Mouse (Mus musculus) lung, embryonic 15.5 days (tissue): ENCODE data around the gene Ap3b2. TPM values are rescaled to one million over a fixed set of nuclear protein-coding genes. Genes with fewer than 3 reads are reported as not detected.

Experiments
- ATAC-seq: fragments of 200-750 bp; cut with Nextera tagmentation; 2 replicates; pipeline ENCODE4 v1.8.0; 2017; ENCODE audit warnings: moderate number of reproducible peaks, borderline replicate concordance; ENCODE audit not compliant: low FRiP score, low TSS enrichment; ENCODE audit errors: extremely low read depth
- H3K27ac ChIP-seq: fragments of 300-500 bp; sonication (generic); 2 replicates; pipeline ENCODE4 v1.5.1; 2015; ENCODE audit warnings: moderate library complexity, mild to moderate bottlenecking, inconsistent platforms
- H3K27me3 ChIP-seq: fragments of 300-500 bp; sonication (generic); 2 replicates; pipeline ENCODE4 v1.6.1; 2015; ENCODE audit warnings: inconsistent platforms
- H3K36me3 ChIP-seq: fragments of 300-500 bp; sonication (generic); 2 replicates; pipeline ENCODE4 v1.6.1; 2015; ENCODE audit warnings: inconsistent platforms
- H3K4me1 ChIP-seq: fragments of 300-500 bp; sonication (generic); 2 replicates; pipeline ENCODE4 v1.6.1; 2015; ENCODE audit warnings: inconsistent platforms
- H3K4me2 ChIP-seq: fragments of 300-500 bp; sonication (generic); 2 replicates; pipeline ENCODE4 v1.6.1; 2015; ENCODE audit warnings: inconsistent platforms, mild to moderate bottlenecking, moderate library complexity
- H3K4me3 ChIP-seq: fragments of 300-500 bp; sonication (generic); 2 replicates; pipeline ENCODE4 v1.5.1; 2015; ENCODE audit warnings: mild to moderate bottlenecking, inconsistent platforms
- H3K9ac ChIP-seq: fragments of 300-500 bp; sonication (generic); 2 replicates; pipeline ENCODE4 v1.6.1; 2015; ENCODE audit warnings: inconsistent platforms
- H3K9me3 ChIP-seq: fragments of 300-500 bp; sonication (generic); 2 replicates; pipeline ENCODE4 v1.6.1; 2016; ENCODE audit warnings: inconsistent platforms
- WGBS: fragments of 180-500 bp; shearing (Covaris S2); methylation state at CpG from one replicate; pipeline ENCODE4 v1.1.7; 2015; 5-methylcytosine and 5-hydroxymethylcytosine counted together
- microRNA counts: library from miRNA; unstranded; fragments of <30 nt; microRNA quantifications from one replicate; lab custom pipeline; 2016
- polyA plus RNA-seq: library from polyadenylated mRNA; unstranded; fragments of >200 nt; fragmentation: Nextera tagmentation; extraction: Ambion mirVana; gene quantifications from 2 replicates; pipeline ENCODE4 v1.2.1, GENCODE M21; 2015

Ap3b2 gene
- polyA plus RNA-seq, 1 experiment from 2014 or later = 0.98 TPM

DNA sequence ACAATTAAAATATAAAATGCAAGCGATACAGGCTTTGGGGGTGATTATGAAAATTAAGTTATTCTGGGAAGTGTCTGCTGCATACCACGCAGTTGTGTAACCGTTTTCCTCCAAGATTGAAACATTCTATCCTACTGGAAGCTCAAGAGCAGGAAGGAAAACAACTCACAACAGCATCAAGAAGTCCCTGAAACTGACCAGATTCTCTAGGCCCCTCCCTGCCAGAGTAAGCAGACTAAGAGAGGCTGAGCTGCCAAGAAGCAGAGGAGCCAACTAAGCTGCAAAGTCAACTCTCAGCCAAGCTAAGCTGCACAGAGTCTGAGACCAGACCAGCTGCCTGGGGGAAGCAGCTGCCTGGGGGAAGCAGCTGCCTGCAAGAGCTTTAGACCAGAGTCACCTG, 18.5 kb downstream of the Ap3b2 start:
- Histone ChIP-seq H3K36me3 (no peaks in the 10 kb centered on the region), H3K9ac (no peak overlapping the region), H3K4me2 (no peak overlapping the region), H3K27ac (no peak overlapping the region), H3K9me3 (no peaks in the 10 kb centered on the region), H3K4me3 (no peak overlapping the region), H3K27me3 (peaks cover 19% of the 10 kb centered on the region), H3K4me1 (no peaks in the 10 kb centered on the region)
- 68% methylated on average over 3 of the region's 3 CpGs for WGBS
- no peak for ATAC-seq

DNA sequence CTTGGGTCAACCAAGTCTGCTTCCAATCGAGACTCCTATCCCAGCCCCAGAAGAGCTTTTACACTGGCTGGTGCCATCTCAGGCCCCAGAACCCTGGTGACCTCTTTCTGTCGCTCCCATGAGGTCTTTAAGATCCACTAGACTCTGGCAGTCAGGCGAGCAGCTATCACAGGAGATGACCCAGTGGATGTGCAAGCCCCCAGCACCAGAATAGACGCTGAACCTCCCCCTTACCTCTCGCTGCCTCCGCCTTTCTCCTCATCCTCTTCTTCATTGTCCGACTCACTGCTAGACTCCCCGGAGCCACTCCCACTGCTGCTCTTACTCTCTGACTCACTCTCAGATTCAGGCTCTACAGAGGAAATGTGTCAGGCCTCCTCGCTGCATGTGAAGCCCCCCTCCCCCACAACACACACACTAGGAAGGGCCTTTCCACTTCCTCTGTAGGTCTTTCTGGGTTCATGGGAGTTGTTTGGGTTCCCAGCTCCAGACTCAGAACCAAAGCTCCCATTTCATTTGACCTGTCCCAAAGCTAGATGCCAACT, 28.7 kb downstream of the Ap3b2 start:
- 68% methylated on average over 9 of the region's 9 CpGs for WGBS
- Histone ChIP-seq H3K9me3 (no peaks in the 10 kb centered on the region), H3K27ac (no peak overlapping the region), H3K4me3 (no peak overlapping the region), H3K27me3 (peaks cover 13% of the 10 kb centered on the region), H3K4me1 (no peaks in the 10 kb centered on the region), H3K9ac (no peak overlapping the region), H3K36me3 (no peaks in the 10 kb centered on the region), H3K4me2 (no peak overlapping the region)
- no peak for ATAC-seq

DNA sequence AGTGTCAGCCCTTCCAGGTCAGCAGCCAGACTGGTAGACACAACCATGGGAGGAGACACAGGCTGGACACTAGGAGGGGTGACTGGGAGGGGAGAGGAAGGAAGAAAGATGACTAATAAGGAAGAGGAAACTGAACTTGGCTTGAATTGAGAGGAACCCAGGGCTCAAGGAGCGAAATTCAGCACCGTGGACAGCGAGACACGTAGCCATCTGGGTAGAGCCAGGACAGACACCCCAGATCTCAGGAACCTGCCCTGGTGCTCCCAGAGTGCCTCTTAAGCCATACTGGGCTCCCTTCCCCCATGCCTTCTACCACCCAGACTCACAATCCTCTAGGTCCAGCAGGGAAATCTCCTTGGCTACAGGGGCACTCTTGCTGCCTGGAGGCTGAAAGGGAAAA, 29.6 kb downstream of the Ap3b2 start:
- H3K4me3 ChIP-seq = no peak overlapping the region

DNA sequence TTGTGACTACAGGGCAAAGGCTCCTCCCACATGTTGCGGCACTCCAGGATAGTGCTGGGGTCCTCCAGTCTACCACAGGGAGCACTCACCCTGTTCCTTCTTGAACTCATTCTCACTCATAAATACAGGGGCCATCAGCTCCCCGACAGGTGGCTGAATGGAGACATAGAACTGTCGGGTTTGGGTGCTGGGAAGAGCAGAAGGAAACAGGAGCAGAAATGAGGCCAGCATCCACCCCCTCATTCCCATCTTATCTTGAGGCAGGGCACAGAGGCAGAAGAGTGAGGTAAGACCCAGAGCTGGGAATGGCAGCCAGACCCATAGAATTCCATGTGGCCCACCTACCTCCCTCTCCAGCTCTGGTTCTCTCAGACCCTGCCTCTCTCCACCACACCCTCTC, 30.9 kb downstream of the Ap3b2 start:
- H3K4me1 ChIP-seq = no peaks in the 10 kb centered on the region

More for the DNA sequence above, 29.6 kb downstream of the Ap3b2 start:
- H3K9ac ChIP-seq = no peak overlapping the region
- H3K27ac ChIP-seq = no peak overlapping the region
- H3K9me3 ChIP-seq = no peaks in the 10 kb centered on the region
- H3K4me2 ChIP-seq = no peak overlapping the region
- H3K27me3 ChIP-seq = peaks cover 13% of the 10 kb centered on the region
- H3K36me3 ChIP-seq = no peaks in the 10 kb centered on the region
- WGBS = 4% methylated on average over 4 of the region's 4 CpGs
- ATAC-seq = no peak
- H3K4me1 ChIP-seq = no peaks in the 10 kb centered on the region

DNA sequence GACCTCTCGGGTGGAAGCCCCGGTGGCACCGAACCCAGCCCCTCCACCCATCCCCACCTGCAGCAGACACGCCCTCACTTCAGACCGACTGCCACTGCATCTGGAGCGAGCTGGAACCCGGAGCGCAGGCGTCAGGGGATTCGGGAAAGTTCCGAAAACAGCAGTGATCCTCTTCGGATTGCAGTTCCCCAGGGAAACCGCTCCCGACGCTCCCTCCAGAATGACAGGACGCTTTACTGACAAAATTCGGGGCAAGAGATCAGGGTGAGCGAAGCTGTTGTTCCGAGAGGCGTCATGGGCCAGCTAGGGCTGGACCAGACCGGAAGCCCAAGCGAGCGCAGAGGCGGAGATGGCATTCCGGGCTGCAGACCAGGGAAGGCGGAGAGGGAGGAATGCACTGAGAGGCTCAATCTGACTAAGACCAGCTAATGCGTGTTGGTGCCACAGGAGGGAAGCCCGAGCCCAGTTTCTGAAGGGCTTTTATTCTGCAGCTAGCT, 38.5 kb downstream of the Ap3b2 start, which contains the start of gene Cpeb1:
Gene Cpeb1, minus strand, starts transcription at position 311 of the 497 bp plus-strand sequence.
- Histone ChIP-seq H3K36me3 (no peaks in the 10 kb centered on the region), H3K9ac (no peak within 1 kb of the TSS), H3K9me3 (no peaks in the 10 kb centered on the region), H3K4me1 (peaks cover 23% of the 10 kb centered on the region), H3K27ac (no peak within 1 kb of the TSS), H3K27me3 (peaks cover 82% of the 10 kb centered on the region), H3K4me3 (peak within 1 kb of the TSS; percentile 49), H3K4me2 (peak within 1 kb of the TSS; percentile 94)
- WGBS = under 1% methylated on average over 28 of the region's 28 CpGs
- peak; percentile 73; the same call in 1 of the 2 replicates for ATAC-seq

More for the DNA sequence above, 30.9 kb downstream of the Ap3b2 start:
- Histone ChIP-seq H3K9me3 (no peaks in the 10 kb centered on the region), H3K27ac (no peak overlapping the region), H3K4me2 (no peak overlapping the region), H3K27me3 (peaks cover 23% of the 10 kb centered on the region), H3K4me3 (no peak overlapping the region), H3K36me3 (no peaks in the 10 kb centered on the region), H3K9ac (no peak overlapping the region)
- no peak for ATAC-seq
- WGBS = 66% methylated on average over 3 of the region's 3 CpGs

DNA sequence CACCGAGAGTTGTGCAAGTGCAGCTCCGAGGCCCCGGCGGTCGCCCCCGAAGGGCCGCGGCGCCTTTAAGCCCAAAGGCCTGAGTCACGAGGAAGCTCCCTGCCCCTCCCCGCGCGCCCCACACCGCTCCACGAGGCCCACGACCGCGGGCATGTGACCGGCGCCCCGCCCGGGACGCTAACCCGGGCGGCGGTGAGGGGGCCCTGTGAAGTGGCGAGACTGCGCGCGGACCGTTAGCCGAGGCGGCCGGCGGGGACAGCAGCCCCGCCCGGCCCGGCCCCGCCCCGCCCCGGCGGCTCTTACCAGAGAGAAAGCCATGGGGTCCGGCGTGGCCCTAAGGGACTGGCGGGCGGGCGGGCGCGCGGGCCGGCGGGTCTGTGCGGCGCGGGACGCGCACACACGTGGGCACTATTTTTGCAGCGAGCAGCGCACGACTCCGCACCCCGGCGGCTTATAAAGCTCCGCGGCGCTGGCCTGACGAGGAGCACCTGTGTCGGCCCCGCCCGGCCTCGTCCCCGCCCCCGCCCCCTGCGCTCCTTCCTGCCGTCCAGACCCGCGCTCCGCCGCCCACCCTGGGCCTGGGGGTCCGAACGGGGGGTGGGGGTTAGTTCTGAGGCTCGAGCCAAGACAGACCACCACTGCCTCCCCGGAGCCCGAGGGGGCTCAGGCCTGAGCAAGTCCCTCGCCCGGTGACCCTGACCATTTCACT, 39.2 kb downstream of the Ap3b2 start:
- no peak overlapping the region for H3K27ac ChIP-seq
- under 1% methylated on average over 63 of the region's 87 CpGs for WGBS
- peak overlapping the region; percentile 49 for H3K4me3 ChIP-seq
- H3K27me3 ChIP-seq = peaks cover 87% of the 10 kb centered on the region
- no peaks in the 10 kb centered on the region for H3K9me3 ChIP-seq
- no peak overlapping the region for H3K9ac ChIP-seq
- no peaks in the 10 kb centered on the region for H3K36me3 ChIP-seq
- H3K4me1 ChIP-seq = peaks cover 23% of the 10 kb centered on the region
- ATAC-seq = peak; percentile 24
- H3K4me2 ChIP-seq = peak overlapping the region; percentile 94

DNA sequence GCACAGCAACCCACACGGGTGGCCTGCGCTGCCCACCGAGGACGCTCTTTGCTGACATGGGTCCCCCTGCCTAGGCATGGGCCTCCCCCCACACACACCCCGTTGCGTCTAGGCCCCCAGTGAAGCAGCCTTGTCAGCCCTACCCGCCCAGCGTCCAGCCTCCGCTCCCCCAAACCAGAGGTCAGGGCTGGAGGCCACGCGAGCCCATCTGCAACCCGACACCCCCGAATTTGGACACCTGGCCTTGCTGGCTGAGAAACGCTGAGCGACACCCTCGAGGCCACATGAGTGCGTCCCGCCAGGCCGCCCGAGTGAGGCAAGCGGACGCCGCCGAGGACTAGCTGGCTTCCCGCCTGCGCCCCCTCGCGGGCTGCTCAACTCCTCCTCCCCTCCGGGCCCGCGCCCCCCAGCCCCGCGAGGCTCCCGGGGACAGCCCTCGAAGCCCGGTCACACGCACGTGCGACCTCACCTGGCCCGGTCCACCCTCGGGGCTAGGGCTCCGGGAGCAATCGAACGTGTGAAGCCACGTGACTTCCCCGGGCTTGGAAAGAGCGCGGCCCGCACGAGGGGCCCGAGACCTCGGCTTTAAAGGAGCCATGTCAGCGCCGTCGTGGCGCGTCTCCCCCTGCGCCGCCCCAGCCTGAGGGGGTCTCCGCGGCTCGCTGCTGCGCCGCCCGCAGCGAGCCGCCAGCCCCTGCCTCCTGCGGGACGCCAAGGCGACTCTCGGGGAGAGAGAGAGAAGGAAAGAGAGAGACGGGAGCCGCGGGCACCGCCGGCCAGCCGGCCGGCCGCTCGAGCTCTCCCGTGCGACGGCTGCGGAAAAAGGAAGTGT, 40.1 kb downstream of the Ap3b2 start:
- peak; percentile 25 for ATAC-seq
- no peak overlapping the region for H3K27ac ChIP-seq
- H3K9me3 ChIP-seq = no peaks in the 10 kb centered on the region
- peaks cover 90% of the 10 kb centered on the region for H3K27me3 ChIP-seq
- peak overlapping the region; percentile 49 for H3K4me3 ChIP-seq
- 4% methylated on average over 76 of the region's 84 CpGs for WGBS
- H3K36me3 ChIP-seq = no peaks in the 10 kb centered on the region
- peak overlapping the region; percentile 94 for H3K4me2 ChIP-seq
- peaks cover 23% of the 10 kb centered on the region for H3K4me1 ChIP-seq
- no peak overlapping the region for H3K9ac ChIP-seq

DNA sequence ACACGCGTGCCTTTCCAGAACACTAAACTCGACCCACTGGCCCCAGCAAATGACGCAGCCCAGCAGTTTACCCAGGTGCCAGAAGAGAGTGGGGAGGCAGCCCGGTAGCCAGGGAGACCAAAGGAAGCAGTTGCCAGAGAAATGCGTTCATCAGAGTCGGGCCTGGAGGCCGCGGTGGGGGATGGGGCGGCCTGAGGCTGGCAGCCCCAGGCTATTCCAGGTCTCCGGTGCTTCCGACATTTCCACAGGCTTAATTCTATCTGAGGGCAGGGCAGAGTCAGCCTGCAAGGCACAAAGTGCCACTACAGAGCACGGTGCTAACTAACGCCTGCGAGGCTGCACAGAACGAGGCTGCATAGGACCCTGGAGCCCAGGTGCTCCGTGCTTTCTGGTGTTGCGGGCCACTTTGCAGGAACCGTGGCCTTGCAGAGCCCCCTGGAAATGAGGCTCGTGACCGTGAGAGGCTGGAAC, 40.7 kb downstream of the Ap3b2 start:
- WGBS = 5% methylated on average over 21 of the region's 21 CpGs
- H3K27me3 ChIP-seq = peaks cover 84% of the 10 kb centered on the region

More for the DNA sequence above, 40.7 kb downstream of the Ap3b2 start:
- Histone ChIP-seq H3K36me3 (no peaks in the 10 kb centered on the region), H3K4me2 (peak overlapping the region; percentile 94), H3K4me1 (peaks cover 23% of the 10 kb centered on the region), H3K9me3 (no peaks in the 10 kb centered on the region), H3K27ac (no peak overlapping the region), H3K9ac (no peak overlapping the region), H3K4me3 (peak overlapping the region; percentile 49; the same call in 1 of the 2 replicates)
- ATAC-seq = peak; percentile 23; the same call in 1 of the 2 replicates

MicroRNAs encoded within 50 kb of the gene (microRNA counts, 519-probe panel; counts per million panel counts)
- microRNA mmu-miR-1839-3p (lab: Ali Mortazavi, UCI) = 1,626 counts per million, percentile 9 among the panel's probes with 10 or more counts
- 2,176 counts per million, percentile 26 among the panel's probes with 10 or more counts for microRNA mmu-miR-1839-5p (lab: Ali Mortazavi, UCI)

Other genes with a start within 250 kb of the Ap3b2 start
- 1,194 and 1,258 TPM in 2 replicates for gene Rps17, start 148.7 kb downstream of the Ap3b2 start, polyA plus RNA-seq
- 0.78 and 1.2 TPM in 2 replicates for gene Cpeb1, start 38.5 kb downstream of the Ap3b2 start, polyA plus RNA-seq
- not detected in 2 replicates for gene BC048679, start 4.4 kb upstream of the Ap3b2 start, polyA plus RNA-seq
- gene Fsd2, start 73.0 kb upstream of the Ap3b2 start, polyA plus RNA-seq = 1.6 and 1.8 TPM in 2 replicates
- gene Whamm, start 77.3 kb upstream of the Ap3b2 start, polyA plus RNA-seq = 4.9 and 5.6 TPM in 2 replicates
- 41.1 and 45.3 TPM in 2 replicates for gene Homer2, start 213.6 kb upstream of the Ap3b2 start, polyA plus RNA-seq